Mouse (Mus musculus): Measurements from ENCODE around the gene Tex48. TPM values are rescaled to one million over a fixed set of nuclear protein-coding genes. Genes with fewer than 3 reads are reported as not detected.

Gene Tex48
- polyA plus RNA-seq, 1 experiment from 2014 or later, result not detected

DNA sequence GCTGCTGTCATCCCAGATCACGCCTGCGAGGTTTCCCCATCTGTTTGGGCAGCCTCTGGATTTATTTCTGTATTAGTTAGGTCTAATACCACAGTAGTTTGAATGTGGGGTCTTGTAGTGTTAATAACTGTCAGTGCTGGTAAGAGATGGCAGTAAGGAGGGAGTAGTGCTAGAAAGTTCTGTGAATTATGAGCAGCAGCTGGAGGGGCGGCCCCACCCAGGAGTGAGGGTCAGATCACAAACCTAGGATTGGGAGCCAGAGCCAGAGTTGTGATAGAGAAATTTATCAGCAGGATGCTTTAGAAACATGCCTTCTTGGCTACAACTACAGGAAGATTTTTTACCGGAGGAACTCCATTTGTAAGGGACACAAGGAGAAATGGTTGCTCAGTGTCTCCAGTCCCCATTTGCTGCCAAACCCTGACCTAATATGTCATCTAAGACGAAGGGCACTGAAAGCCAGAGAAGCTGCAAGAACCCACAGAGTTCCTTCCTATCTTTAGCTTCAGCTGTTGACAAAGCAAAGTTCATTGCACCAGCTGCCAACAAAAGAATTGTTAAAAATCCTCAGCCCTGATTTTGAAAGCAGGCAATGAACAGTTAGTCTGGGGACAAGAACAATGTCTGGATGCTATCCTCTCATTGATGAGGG lies 27.6 kb downstream of the Tex48 start:
- H3K27me3 ChIP-seq (replicated peaks), result no peaks in the 10 kb centered on the region
- no peak overlapping the region for H3K4me2 ChIP-seq
- no peaks in the 10 kb centered on the region for H3K4me1 ChIP-seq
- H3K4me3 ChIP-seq (replicated peaks), result no peak overlapping the region
- H3K27ac ChIP-seq, result no peak overlapping the region
- H3K36me3 ChIP-seq, result no peaks in the 10 kb centered on the region
- H3K9ac ChIP-seq, result no peak overlapping the region
- ATAC-seq (ENCODE audit: insufficient read depth, low FRiP score, low read depth), result no peak
- WGBS, result 45% methylated on average over 5 of the region's 5 CpGs
- no peaks in the 10 kb centered on the region for H3K9me3 ChIP-seq

DNA sequence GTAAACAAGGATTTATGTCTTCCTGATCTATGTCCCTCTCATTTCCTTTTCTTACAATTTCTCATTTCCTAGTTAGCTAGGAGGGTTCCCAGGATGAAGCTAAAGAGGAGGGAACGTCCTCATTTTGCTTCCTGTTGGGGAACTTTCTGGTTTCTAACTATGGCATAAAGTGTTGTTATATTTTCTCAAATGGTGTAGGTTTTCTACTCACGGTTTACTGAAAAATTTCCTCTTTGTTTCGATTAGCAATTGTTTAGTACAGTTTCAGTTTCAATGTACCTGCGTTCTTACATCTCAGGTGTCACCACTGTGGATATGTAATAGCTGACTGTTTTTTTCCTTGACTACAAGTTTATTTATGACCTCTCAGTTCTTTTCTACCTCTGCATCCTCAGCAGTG lies 31.7 kb downstream of the Tex48 start:
- no peaks in the 10 kb centered on the region for H3K27me3 ChIP-seq (replicated peaks)
- no peak overlapping the region for H3K4me2 ChIP-seq
- H3K4me1 ChIP-seq, result no peaks in the 10 kb centered on the region
- WGBS, result 77% methylated on average over 4 of the region's 4 CpGs
- no peak overlapping the region for H3K9ac ChIP-seq
- no peaks in the 10 kb centered on the region for H3K36me3 ChIP-seq
- no peak for ATAC-seq (ENCODE audit: insufficient read depth, low FRiP score, low read depth)
- H3K27ac ChIP-seq, result no peak overlapping the region
- no peaks in the 10 kb centered on the region for H3K9me3 ChIP-seq
- H3K4me3 ChIP-seq (replicated peaks), result no peak overlapping the region

GRCm38 (mm10) chr4:63589987-63590386 lies 32.2 kb downstream of the Tex48 start:
- Histone ChIP-seq H3K27ac (no peak overlapping the region), H3K9ac (no peak overlapping the region), H3K9me3 (no peaks in the 10 kb centered on the region), H3K27me3 (replicated peaks) (no peaks in the 10 kb centered on the region), H3K36me3 (no peaks in the 10 kb centered on the region), H3K4me1 (no peaks in the 10 kb centered on the region), H3K4me2 (no peak overlapping the region), H3K4me3 (replicated peaks) (no peak overlapping the region)
- no peak for ATAC-seq (ENCODE audit: insufficient read depth, low FRiP score, low read depth)
- WGBS, result 81% methylated on average over 7 of the region's 7 CpGs

DNA sequence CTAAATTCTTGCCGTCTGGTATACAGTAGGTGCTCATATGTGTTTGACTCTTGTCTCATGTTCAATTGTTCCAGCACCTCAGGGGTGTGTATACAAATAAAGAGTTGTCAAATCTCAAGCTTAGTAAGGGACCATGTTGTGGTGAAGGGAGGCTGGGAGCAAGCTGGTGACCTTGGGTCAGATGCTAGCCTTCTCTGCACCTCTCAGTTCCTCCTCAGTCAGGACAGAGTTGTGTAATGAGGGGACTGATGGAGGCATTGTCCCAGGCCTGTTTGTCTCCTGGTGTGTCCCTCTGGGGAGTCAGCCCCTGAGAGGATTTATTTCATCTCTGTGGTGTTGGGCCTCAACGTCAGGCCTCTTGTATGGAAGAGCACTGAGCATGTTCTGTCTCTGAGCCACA lies 36.0 kb downstream of the Tex48 start:
- 74% methylated on average over 2 of the region's 2 CpGs for WGBS
- no peaks in the 10 kb centered on the region for H3K36me3 ChIP-seq
- no peaks in the 10 kb centered on the region for H3K4me1 ChIP-seq
- ATAC-seq (ENCODE audit: insufficient read depth, low FRiP score, low read depth), result no peak
- H3K27me3 ChIP-seq (replicated peaks), result no peaks in the 10 kb centered on the region
- no peak overlapping the region for H3K27ac ChIP-seq
- H3K9me3 ChIP-seq, result no peaks in the 10 kb centered on the region
- H3K9ac ChIP-seq, result no peak overlapping the region
- H3K4me3 ChIP-seq (replicated peaks), result no peak overlapping the region
- H3K4me2 ChIP-seq, result no peak overlapping the region

DNA sequence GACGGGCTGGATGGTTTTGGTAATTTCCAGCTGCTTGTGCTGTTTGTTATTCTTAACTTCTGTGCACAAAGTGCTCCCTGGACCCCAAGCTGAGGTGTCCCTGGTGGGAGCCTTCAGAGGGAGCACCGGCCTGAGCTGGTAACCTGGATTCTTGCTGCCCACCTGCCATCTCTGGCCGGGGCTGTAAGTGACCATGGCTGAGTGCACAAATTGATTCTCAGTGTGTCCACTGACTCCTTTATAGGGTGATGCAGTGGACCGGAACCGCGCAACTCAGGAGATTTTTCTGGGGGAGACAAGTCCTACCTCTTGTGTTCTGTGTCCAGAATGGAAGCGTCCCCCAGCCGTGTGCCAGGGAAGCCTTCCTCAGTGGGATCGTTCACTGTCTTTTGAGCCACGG lies 37.0 kb downstream of the Tex48 start:
- Histone ChIP-seq H3K9ac (no peak overlapping the region), H3K4me3 (replicated peaks) (no peak overlapping the region), H3K4me1 (no peaks in the 10 kb centered on the region), H3K4me2 (no peak overlapping the region), H3K36me3 (no peaks in the 10 kb centered on the region), H3K9me3 (no peaks in the 10 kb centered on the region), H3K27ac (no peak overlapping the region), H3K27me3 (replicated peaks) (no peaks in the 10 kb centered on the region)
- no peak for ATAC-seq (ENCODE audit: insufficient read depth, low FRiP score, low read depth)
- 88% methylated on average over 10 of the region's 10 CpGs for WGBS

- H3K9ac ChIP-seq, result no peak overlapping the region
Measured at GRCm38 (mm10) chr4:63582580-63582979, 39.6 kb downstream of the Tex48 start.

DNA sequence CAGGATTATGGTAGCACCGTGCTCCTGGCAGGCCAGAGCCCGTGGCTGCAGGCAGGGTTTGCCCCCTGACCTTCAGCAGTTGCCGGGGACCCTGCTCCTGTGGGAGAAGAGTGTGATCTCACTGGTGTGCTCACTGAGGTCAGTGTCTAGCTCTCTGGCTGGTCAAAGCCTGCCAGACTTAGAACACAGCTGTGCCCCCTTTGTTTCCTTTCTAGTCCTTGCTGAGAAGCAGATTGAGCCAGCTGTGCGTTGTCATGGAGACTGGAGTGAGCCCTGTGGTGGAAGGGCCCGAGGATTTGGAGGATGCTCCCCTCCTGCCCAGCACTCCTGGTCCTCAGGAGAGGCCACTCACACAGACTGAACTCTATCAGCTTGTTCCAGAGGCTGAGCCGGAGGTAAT lies 42.1 kb downstream of the Tex48 start:
- H3K4me3 ChIP-seq (replicated peaks), result no peak overlapping the region
- ATAC-seq (ENCODE audit: insufficient read depth, low FRiP score, low read depth), result no peak
- no peak overlapping the region for H3K27ac ChIP-seq
- no peaks in the 10 kb centered on the region for H3K4me1 ChIP-seq
- no peak overlapping the region for H3K9ac ChIP-seq
- WGBS, result 47% methylated on average over 6 of the region's 6 CpGs
- no peaks in the 10 kb centered on the region for H3K9me3 ChIP-seq
- no peaks in the 10 kb centered on the region for H3K27me3 ChIP-seq (replicated peaks)
- 0 out of 2 replicates have a peak, but pooled peaks cover 3% of the 10 kb centered on the region for H3K36me3 ChIP-seq
- no peak overlapping the region for H3K4me2 ChIP-seq

More at GRCm38 (mm10) chr4:63582580-63582979, 39.6 kb downstream of the Tex48 start:
- H3K27me3 ChIP-seq (replicated peaks), result no peaks in the 10 kb centered on the region
- no peaks in the 10 kb centered on the region for H3K4me1 ChIP-seq
- no peak overlapping the region for H3K4me2 ChIP-seq
- no peaks in the 10 kb centered on the region for H3K36me3 ChIP-seq
- H3K27ac ChIP-seq, result no peak overlapping the region
- no peaks in the 10 kb centered on the region for H3K9me3 ChIP-seq
- ATAC-seq (ENCODE audit: insufficient read depth, low FRiP score, low read depth), result no peak
- no peak overlapping the region for H3K4me3 ChIP-seq (replicated peaks)
- 79% methylated on average over 5 of the region's 5 CpGs for WGBS

DNA sequence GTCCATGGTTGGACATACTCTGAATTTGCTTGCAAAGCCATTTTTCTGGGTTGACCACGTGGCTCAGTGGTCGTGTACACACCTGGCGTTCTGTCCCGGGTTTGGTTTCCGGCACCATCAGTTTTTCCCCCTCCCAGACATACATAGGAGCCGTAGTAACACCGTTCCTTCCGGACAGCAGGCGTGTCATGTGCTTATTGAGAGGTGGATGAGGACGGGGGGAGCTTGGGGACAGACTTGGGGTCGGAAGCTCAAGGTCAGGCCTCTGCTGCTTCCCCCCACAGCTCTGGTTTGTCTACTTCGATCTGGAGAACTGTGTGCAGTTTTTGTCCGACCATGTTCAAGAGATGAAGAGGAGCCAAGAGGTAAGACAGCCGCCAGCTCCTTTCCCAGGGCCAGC lies 42.6 kb downstream of the Tex48 start:
- no peak for ATAC-seq (ENCODE audit: insufficient read depth, low FRiP score, low read depth)
- Histone ChIP-seq H3K36me3 (0 out of 2 replicates have a peak, but pooled peaks cover 3% of the 10 kb centered on the region), H3K4me2 (no peak overlapping the region), H3K27ac (no peak overlapping the region), H3K4me3 (replicated peaks) (no peak overlapping the region), H3K9me3 (no peaks in the 10 kb centered on the region), H3K4me1 (no peaks in the 10 kb centered on the region), H3K9ac (no peak overlapping the region), H3K27me3 (replicated peaks) (no peaks in the 10 kb centered on the region)
- 88% methylated on average over 14 of the region's 14 CpGs for WGBS

DNA sequence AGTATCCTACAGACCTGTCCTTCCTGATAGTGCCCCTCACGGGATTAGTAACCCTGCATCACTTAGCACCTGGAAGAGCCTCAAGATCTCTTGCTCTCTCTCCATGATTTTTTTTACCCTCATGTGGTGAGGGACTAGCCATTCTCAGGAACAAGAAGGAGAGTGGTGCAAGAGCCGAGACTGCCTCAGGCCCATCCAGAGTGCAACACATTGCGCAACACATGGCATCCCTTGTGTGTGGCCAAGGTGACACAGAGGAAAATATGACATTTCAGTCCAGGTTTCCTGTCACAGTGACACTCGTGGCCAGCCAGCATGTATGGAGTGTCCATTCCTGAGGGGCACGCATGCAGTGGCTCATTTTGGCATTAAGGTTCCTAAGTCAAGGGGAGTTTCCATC lies 49.6 kb downstream of the Tex48 start:
- ATAC-seq (ENCODE audit: insufficient read depth, low FRiP score, low read depth), result no peak
- 89% methylated on average over 5 of the region's 5 CpGs for WGBS
- Histone ChIP-seq H3K36me3 (0 out of 2 replicates have a peak, but pooled peaks cover 5% of the 10 kb centered on the region), H3K27ac (no peak overlapping the region), H3K9me3 (no peaks in the 10 kb centered on the region), H3K4me2 (no peak overlapping the region), H3K27me3 (replicated peaks) (no peaks in the 10 kb centered on the region), H3K4me3 (replicated peaks) (no peak overlapping the region), H3K4me1 (no peaks in the 10 kb centered on the region), H3K9ac (no peak overlapping the region)

GRCm38 (mm10) chr4:63570208-63570781 lies 51.9 kb downstream of the Tex48 start:
- Histone ChIP-seq H3K27ac (no peak overlapping the region), H3K9ac (no peak overlapping the region), H3K9me3 (no peaks in the 10 kb centered on the region), H3K27me3 (replicated peaks) (no peaks in the 10 kb centered on the region), H3K4me3 (replicated peaks) (no peak overlapping the region), H3K36me3 (0 out of 2 replicates have a peak, but pooled peaks cover 3% of the 10 kb centered on the region), H3K4me1 (no peaks in the 10 kb centered on the region), H3K4me2 (no peak overlapping the region)
- WGBS, result 42% methylated on average over 7 of the region's 7 CpGs
- no peak for ATAC-seq (ENCODE audit: insufficient read depth, low FRiP score, low read depth)

- Histone ChIP-seq H3K4me1 (no peaks in the 10 kb centered on the region), H3K9me3 (no peaks in the 10 kb centered on the region), H3K4me2 (no peak overlapping the region), H3K9ac (no peak overlapping the region), H3K4me3 (replicated peaks) (no peak overlapping the region), H3K27me3 (replicated peaks) (no peaks in the 10 kb centered on the region), H3K36me3 (0 out of 2 replicates have a peak, but pooled peaks cover 3% of the 10 kb centered on the region), H3K27ac (no peak overlapping the region)
- 71% methylated on average over 8 of the region's 8 CpGs for WGBS
- no peak for ATAC-seq (ENCODE audit: insufficient read depth, low FRiP score, low read depth)
Measured at GRCm38 (mm10) chr4:63569322-63569721, 52.9 kb downstream of the Tex48 start.

DNA sequence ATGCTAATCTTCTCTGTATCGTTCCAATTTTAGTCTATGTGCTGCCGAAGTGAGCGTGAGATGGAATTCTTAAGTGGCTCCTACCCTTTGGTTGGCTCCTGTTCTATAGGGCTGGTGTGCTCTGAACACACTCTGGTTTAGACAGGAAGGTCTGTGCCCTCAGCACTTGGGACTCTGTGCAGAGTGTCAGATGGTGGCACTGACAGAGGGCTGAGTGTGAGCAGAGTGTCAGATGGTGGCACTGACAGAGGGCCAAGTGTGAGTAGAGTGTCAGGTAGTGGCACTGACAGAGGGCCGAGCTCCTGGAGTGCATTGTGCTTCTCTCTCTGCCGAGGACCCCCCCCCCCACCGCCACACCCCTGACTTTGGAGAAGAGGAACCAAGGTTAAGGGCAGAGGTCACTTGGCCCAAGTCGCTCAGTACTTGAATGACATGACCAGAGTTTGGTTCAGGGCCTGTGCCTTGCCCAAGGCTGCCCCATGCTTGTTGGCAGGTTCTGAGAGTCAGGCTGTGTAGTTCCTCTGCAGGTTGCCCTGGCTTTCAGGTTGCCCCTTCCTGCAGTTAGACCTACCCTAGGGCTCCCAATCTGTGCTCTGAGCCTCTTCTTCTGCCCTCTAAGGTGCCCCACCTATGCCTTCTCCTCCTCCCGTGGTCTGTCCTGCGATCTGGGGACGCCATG lies 54.4 kb downstream of the Tex48 start:
- Histone ChIP-seq H3K27ac (no peak overlapping the region), H3K36me3 (no peaks in the 10 kb centered on the region), H3K9ac (no peak overlapping the region), H3K4me1 (no peaks in the 10 kb centered on the region), H3K4me2 (no peak overlapping the region), H3K4me3 (replicated peaks) (no peak overlapping the region), H3K9me3 (no peaks in the 10 kb centered on the region), H3K27me3 (replicated peaks) (no peaks in the 10 kb centered on the region)
- 86% methylated on average over 10 of the region's 10 CpGs for WGBS
- no peak for ATAC-seq (ENCODE audit: insufficient read depth, low FRiP score, low read depth)

Measured in stomach, embryonic 15.5 days (tissue).